Mouse (Mus musculus): Measurements from ENCODE around the gene 4930558C23Rik. TPM values are rescaled to one million over a fixed set of nuclear protein-coding genes. Genes with fewer than 3 reads are reported as not detected.
A peak's percentile ranks its signal among the peaks of the same experiment; 100 is the strongest.
"Not testable (repeated sequence)": the region's sequence is repeated elsewhere in the genome, so short reads cannot be mapped to it uniquely, and the experiment has no call there.

4930558C23Rik gene
- polyA plus RNA-seq (2015; fragmentation: Nextera tagmentation; extraction: Ambion mirVana): not detected in 2 replicates

- H3K9me3 ChIP-seq: no peaks in the 10 kb centered on the region
Observed at GRCm38 (mm10) chr3:95402741-95403140, at the start of gene 4930558C23Rik. TSS of gene 4930558C23Rik (minus strand) at chr3:95402841.

DNA sequence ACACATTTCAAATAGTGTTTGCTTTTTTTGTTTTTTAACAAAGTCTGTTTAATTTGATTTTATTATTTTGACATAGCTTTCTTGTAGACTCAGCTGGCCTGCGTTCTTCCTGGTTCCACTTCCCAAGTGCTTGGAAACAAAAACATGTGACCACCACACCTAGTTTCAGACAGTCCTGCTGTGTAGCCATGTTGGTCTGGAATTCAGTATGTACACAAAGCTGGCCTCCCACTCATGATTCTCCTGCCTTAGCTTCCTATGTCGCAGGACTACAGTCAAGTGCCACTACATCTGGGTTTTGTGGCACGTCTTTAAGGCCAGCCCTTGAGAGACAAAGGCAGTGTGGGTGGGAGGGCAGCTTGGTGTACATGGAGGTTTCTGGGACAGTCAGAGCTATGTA is 48.3 kb upstream of the 4930558C23Rik start:
- no peak overlapping the region for H3K9ac ChIP-seq
- peaks cover 11% of the 10 kb centered on the region for H3K36me3 ChIP-seq
- H3K4me3 ChIP-seq (replicated peaks): no peak overlapping the region
- H3K4me1 ChIP-seq (replicated peaks): no peaks in the 10 kb centered on the region
- no peak overlapping the region for H3K4me2 ChIP-seq (replicated peaks)
- no peaks in the 10 kb centered on the region for H3K9me3 ChIP-seq
- no peak for ATAC-seq
- H3K27me3 ChIP-seq (replicated peaks): no peaks in the 10 kb centered on the region
- 93% methylated on average over 3 of the region's 3 CpGs for WGBS
- no peak overlapping the region for H3K27ac ChIP-seq

More at GRCm38 (mm10) chr3:95402741-95403140, at the start of gene 4930558C23Rik:
- WGBS: 86% methylated on average over 3 of the region's 3 CpGs
- ATAC-seq: no peak
- Histone ChIP-seq H3K4me2 (replicated peaks) (no peak within 1 kb of the TSS), H3K4me1 (replicated peaks) (no peaks in the 10 kb centered on the region), H3K36me3 (no peaks in the 10 kb centered on the region), H3K27ac (no peak within 1 kb of the TSS), H3K27me3 (replicated peaks) (no peaks in the 10 kb centered on the region), H3K4me3 (replicated peaks) (no peak within 1 kb of the TSS), H3K9ac (no peak within 1 kb of the TSS)

DNA sequence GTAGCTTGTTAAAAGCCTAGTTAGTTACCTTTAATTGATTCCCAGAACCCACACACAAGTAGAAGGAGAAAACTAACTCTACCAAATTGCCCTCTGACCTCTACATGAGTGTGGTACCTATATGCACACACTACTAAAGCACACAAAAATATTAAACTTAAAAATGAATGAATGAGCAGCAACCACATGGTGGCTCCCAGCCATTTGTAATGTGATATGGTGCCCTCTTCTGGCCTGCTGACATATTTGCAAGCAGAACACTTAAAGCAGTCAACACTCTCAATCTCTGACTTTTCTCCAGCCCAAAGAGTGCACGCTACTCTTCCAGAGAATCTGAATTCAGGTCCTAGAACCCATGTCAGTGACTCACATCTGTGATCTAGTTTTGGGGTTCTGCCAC is 47.8 kb upstream of the 4930558C23Rik start:
- no peak overlapping the region for H3K4me2 ChIP-seq (replicated peaks)
- no peaks in the 10 kb centered on the region for H3K27me3 ChIP-seq (replicated peaks)
- H3K4me1 ChIP-seq (replicated peaks): no peaks in the 10 kb centered on the region
- no peak overlapping the region for H3K27ac ChIP-seq
- 53% methylated on average over 1 of the region's 1 CpGs for WGBS
- H3K36me3 ChIP-seq: peaks cover 11% of the 10 kb centered on the region
- H3K9ac ChIP-seq: no peak overlapping the region
- H3K4me3 ChIP-seq (replicated peaks): no peak overlapping the region
- no peaks in the 10 kb centered on the region for H3K9me3 ChIP-seq
- ATAC-seq: peak; percentile 45; the same call in 1 of the 2 replicates

DNA sequence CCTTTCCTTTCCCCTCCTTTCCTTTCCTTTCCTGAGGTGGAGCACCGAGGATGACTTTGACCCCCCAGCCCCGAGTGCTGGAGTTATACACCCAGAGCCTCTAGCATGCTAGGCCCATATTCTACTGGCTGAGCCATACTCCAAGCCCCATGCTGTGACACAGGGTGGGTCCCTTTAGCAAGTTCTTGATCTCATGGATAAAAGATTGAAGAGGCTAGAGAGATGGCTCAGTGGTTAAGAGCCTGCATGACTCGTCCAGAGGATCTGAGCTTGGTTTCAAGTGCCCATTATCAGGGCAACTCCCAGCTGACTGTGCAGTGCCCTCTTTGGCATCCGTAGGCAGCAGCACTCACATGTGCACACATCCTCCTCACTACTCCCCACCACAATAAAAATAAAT is 42.7 kb upstream of the 4930558C23Rik start:
- no peak for ATAC-seq
- Histone ChIP-seq H3K9me3 (no peaks in the 10 kb centered on the region), H3K27me3 (replicated peaks) (no peaks in the 10 kb centered on the region), H3K4me3 (replicated peaks) (no peak overlapping the region), H3K36me3 (peaks cover 4% of the 10 kb centered on the region; the same call in 1 of the 2 replicates), H3K9ac (no peak overlapping the region), H3K4me2 (replicated peaks) (no peak overlapping the region), H3K4me1 (replicated peaks) (no peaks in the 10 kb centered on the region), H3K27ac (no peak overlapping the region)
- WGBS: 83% methylated on average over 4 of the region's 4 CpGs

- 89% methylated on average over 5 of the region's 5 CpGs for WGBS
- H3K9ac ChIP-seq: no peak overlapping the region
- H3K4me1 ChIP-seq (replicated peaks): no peaks in the 10 kb centered on the region
Observed at GRCm38 (mm10) chr3:95442406-95443117, 39.9 kb upstream of the 4930558C23Rik start.

GRCm38 (mm10) chr3:95439670-95440069 is 37.0 kb upstream of the 4930558C23Rik start:
- no peaks in the 10 kb centered on the region for H3K4me1 ChIP-seq (replicated peaks)
- no peak for ATAC-seq
- no peak overlapping the region for H3K4me3 ChIP-seq (replicated peaks)
- H3K9ac ChIP-seq: no peak overlapping the region
- H3K27ac ChIP-seq: no peak overlapping the region
- no peak overlapping the region for H3K4me2 ChIP-seq (replicated peaks)
- H3K9me3 ChIP-seq: no peaks in the 10 kb centered on the region
- 0 out of 2 replicates have a peak, but pooled peaks cover 4% of the 10 kb centered on the region for H3K36me3 ChIP-seq
- H3K27me3 ChIP-seq (replicated peaks): no peaks in the 10 kb centered on the region

More at GRCm38 (mm10) chr3:95442406-95443117, 39.9 kb upstream of the 4930558C23Rik start:
- Histone ChIP-seq H3K36me3 (0 out of 2 replicates have a peak, but pooled peaks cover 1% of the 10 kb centered on the region), H3K27me3 (replicated peaks) (no peaks in the 10 kb centered on the region), H3K9me3 (no peaks in the 10 kb centered on the region), H3K4me3 (replicated peaks) (no peak overlapping the region), H3K27ac (no peak overlapping the region), H3K4me2 (replicated peaks) (no peak overlapping the region)
- ATAC-seq: no peak

DNA sequence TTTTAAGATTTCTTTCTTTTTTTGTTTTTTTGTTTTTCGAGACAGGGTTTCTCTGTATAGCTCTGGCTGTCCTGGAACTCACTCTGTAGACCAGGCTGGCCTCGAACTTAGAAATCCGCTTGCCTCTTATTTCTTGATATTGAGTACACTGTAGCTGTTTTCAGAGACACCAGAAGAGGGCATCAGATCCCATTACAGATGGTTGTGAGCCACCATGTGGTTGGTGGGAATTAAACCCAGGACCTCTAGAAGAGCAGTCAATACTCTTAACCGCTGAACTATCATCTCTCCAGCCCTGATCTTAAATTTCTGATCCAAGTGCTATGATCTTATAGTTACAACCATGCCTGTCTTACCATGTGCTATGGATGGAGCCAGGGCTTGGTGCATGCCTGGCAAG is 36.0 kb upstream of the 4930558C23Rik start:
- not testable (repeated sequence) for H3K4me1 ChIP-seq (replicated peaks); H3K4me2 ChIP-seq (replicated peaks); H3K4me3 ChIP-seq (replicated peaks); ATAC-seq; H3K27ac ChIP-seq; H3K9me3 ChIP-seq; H3K36me3 ChIP-seq; H3K27me3 ChIP-seq (replicated peaks); H3K9ac ChIP-seq
- WGBS: 94% methylated on average over 4 of the region's 4 CpGs

GRCm38 (mm10) chr3:95435561-95435960 is 32.9 kb upstream of the 4930558C23Rik start:
- no peak overlapping the region for H3K9ac ChIP-seq
- 72% methylated on average over 1 of the region's 1 CpGs for WGBS
- no peak overlapping the region for H3K4me3 ChIP-seq (replicated peaks)
- ATAC-seq: no peak
- H3K27ac ChIP-seq: no peak overlapping the region
- no peaks in the 10 kb centered on the region for H3K9me3 ChIP-seq
- peak overlapping the region; percentile 54; the same call in 1 of the 2 replicates for H3K4me2 ChIP-seq (replicated peaks)
- 0 out of 2 replicates have a peak, but pooled peaks cover 4% of the 10 kb centered on the region for H3K36me3 ChIP-seq
- no peaks in the 10 kb centered on the region for H3K27me3 ChIP-seq (replicated peaks)
- H3K4me1 ChIP-seq (replicated peaks): no peaks in the 10 kb centered on the region

DNA sequence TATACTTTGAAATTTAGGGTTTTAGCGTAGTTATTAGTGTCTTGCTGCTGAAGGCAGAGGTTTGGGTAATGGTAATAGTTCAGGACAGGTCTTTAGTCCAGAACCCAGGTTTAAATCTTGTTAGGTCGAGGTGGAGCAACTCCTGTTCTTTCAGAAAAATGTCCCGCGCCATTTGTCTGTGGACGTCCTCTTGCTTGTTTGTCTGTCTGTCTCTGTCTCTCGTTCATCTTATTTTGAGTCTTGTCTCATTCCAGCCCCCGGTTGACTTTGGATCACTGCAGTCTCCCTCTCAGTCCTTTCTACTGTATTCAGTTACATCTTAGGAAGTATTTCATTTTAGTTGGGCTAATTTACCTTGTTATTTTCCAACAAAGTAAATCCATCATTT is 32.3 kb upstream of the 4930558C23Rik start:
- H3K4me1 ChIP-seq (replicated peaks): no peaks in the 10 kb centered on the region
- no peaks in the 10 kb centered on the region for H3K27me3 ChIP-seq (replicated peaks)
- no peaks in the 10 kb centered on the region for H3K9me3 ChIP-seq
- peak overlapping the region; percentile 86 for H3K9ac ChIP-seq
- 1% methylated on average over 7 of the region's 7 CpGs for WGBS
- peak overlapping the region; percentile 54 for H3K4me2 ChIP-seq (replicated peaks)
- H3K36me3 ChIP-seq: 0 out of 2 replicates have a peak, but pooled peaks cover 4% of the 10 kb centered on the region
- no peak for ATAC-seq
- H3K4me3 ChIP-seq (replicated peaks): peak overlapping the region; percentile 91
- H3K27ac ChIP-seq: no peak overlapping the region

DNA sequence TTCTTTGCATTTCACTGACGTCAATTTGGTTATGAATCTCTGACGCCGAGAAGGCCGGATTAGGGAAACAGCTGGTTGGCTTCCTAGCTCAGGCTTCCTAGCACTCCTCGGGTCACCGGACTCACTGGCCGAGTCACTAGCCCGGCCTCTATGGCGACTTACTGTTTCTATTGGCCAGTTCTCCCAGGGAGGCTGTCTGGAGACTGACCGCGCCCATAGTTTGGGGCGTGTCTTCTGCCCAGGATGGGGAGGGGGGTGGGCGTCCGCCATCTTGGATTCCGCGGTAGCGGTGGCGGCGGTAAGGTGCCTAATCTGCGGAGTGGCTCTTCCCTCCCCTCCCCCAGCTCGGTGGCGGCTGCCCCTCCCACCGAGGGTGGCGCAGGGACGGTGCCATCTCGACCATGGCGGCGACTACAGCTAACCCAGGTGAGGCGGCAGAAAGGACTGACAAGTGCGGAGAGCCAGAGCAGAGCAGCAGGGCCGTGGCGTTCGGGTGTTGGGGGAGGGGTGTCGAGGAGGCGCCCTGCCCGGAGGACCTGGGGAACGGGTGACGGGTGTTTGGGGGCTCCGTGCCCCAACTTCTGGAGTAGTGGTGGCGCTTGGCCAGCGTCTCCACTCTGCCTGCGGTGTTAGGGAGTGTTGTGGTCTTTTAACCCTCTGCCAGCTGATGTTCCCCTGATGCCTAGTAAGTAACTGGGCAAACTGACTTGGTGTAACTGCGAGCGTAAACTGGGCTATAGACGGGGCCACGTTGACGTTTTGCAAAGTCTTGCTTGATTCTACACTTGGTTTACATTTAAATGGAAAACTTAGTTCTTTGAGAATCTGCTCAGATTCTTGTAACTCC is 31.7 kb upstream of the 4930558C23Rik start, which contains the start of gene Arnt:
TSS of gene Arnt (plus strand) at position 253 of the 847 bp plus-strand sequence.
- Histone ChIP-seq H3K4me1 (replicated peaks) (no peaks in the 10 kb centered on the region), H3K9ac (peak within 1 kb of the TSS; percentile 86), H3K36me3 (0 out of 2 replicates have a peak, but pooled peaks cover 4% of the 10 kb centered on the region), H3K9me3 (no peaks in the 10 kb centered on the region), H3K4me3 (replicated peaks) (peak within 1 kb of the TSS; percentile 91), H3K27me3 (replicated peaks) (no peaks in the 10 kb centered on the region), H3K27ac (peak within 1 kb of the TSS; percentile 85), H3K4me2 (replicated peaks) (peak within 1 kb of the TSS; percentile 54)
- ATAC-seq: peak; percentile 100
- under 1% methylated on average over 47 of the region's 47 CpGs for WGBS

DNA sequence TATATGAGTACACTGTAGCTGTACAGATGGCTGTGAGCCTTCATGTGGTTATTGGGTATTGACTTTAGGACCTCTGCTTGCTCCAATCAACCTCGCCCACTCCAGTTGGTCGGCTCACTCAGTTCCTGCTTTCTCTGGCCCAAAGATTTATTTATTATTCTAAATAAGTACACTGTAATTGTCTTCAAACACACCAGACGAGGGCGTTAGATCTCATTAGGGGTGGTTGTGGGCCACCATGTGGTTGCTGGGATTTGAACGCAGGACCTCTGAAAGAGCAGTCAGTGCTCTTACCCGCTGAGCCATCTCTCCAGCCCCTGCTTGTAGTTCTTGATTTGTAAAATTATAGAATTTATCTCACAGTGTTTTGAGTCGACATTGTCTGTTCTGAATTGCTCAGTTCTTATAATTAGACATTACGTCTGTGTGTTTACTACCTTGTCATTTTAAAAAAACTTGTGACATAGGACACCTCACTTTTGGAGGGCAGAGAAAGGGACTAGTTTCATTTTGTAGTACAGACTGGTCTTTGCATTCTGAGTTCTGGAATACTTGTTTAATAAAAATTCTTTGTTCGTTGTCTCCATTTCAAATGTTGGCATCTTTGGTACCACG is 30.8 kb upstream of the 4930558C23Rik start:
- 0 out of 2 replicates have a peak, but pooled peaks cover 4% of the 10 kb centered on the region for H3K36me3 ChIP-seq
- ATAC-seq: no peak
- H3K4me3 ChIP-seq (replicated peaks): peak overlapping the region; percentile 91
- no peak overlapping the region for H3K27ac ChIP-seq
- no peaks in the 10 kb centered on the region for H3K4me1 ChIP-seq (replicated peaks)
- peak overlapping the region; percentile 54 for H3K4me2 ChIP-seq (replicated peaks)
- no peak overlapping the region; the same call in 1 of the 2 replicates for H3K9ac ChIP-seq
- H3K27me3 ChIP-seq (replicated peaks): no peaks in the 10 kb centered on the region
- H3K9me3 ChIP-seq: no peaks in the 10 kb centered on the region
- 70% methylated on average over 10 of the region's 10 CpGs for WGBS

- ATAC-seq: peak; percentile 59
- not testable (repeated sequence) for H3K4me3 ChIP-seq (replicated peaks); H3K9me3 ChIP-seq; H3K36me3 ChIP-seq; H3K27me3 ChIP-seq (replicated peaks); H3K4me2 ChIP-seq (replicated peaks); H3K27ac ChIP-seq; H3K4me1 ChIP-seq (replicated peaks); H3K9ac ChIP-seq
- 64% methylated on average over 6 of the region's 11 CpGs for WGBS
Observed at GRCm38 (mm10) chr3:95428423-95428822, 25.8 kb upstream of the 4930558C23Rik start.
